Mouse (Mus musculus): ENCODE data around the gene Itga3. TPM values are rescaled to one million over a fixed set of nuclear protein-coding genes. Genes with fewer than 3 reads are reported as not detected.

Gene Itga3
- polyA plus RNA-seq, 1 experiment from 2014 or later, result 5.7 TPM

GRCm38 (mm10) chr11:95088286-95088685, 11.7 kb upstream of the Itga3 start:
- no peaks in the 10 kb centered on the region for H3K27me3 ChIP-seq (ENCODE audit: insufficient read depth, poor library complexity, severe bottlenecking)
- no peak for DNase-seq (ENCODE audit: low spot score)
- WGBS, result 56% methylated on average over 7 of the region's 7 CpGs
- H3K4me1 ChIP-seq (replicated peaks), result peaks cover 52% of the 10 kb centered on the region
- H3K9me3 ChIP-seq, result no peaks in the 10 kb centered on the region
- H3K27ac ChIP-seq, result 0 out of 2 replicates have a peak overlapping the region, but pooled peaks have one; percentile 1
- no peaks in the 10 kb centered on the region for H3K36me3 ChIP-seq
- no peak overlapping the region for H3K4me3 ChIP-seq

- 74% methylated on average over 17 of the region's 17 CpGs for WGBS
- H3K4me1 ChIP-seq (replicated peaks), result peaks cover 52% of the 10 kb centered on the region
- H3K27ac ChIP-seq, result no peak overlapping the region
- H3K9me3 ChIP-seq, result no peaks in the 10 kb centered on the region
- no peaks in the 10 kb centered on the region for H3K27me3 ChIP-seq (ENCODE audit: insufficient read depth, poor library complexity, severe bottlenecking)
- DNase-seq (ENCODE audit: low spot score), result no peak
- H3K4me3 ChIP-seq, result no peak overlapping the region
- H3K36me3 ChIP-seq, result no peaks in the 10 kb centered on the region
Observed at GRCm38 (mm10) chr11:95087301-95088228, 11.0 kb upstream of the Itga3 start.

GRCm38 (mm10) chr11:95086229-95086628, 9.6 kb upstream of the Itga3 start:
- WGBS, result 51% methylated on average over 5 of the region's 5 CpGs
- no peak for DNase-seq (ENCODE audit: low spot score)
- no peaks in the 10 kb centered on the region for H3K27me3 ChIP-seq (ENCODE audit: insufficient read depth, poor library complexity, severe bottlenecking)
- H3K4me3 ChIP-seq, result no peak overlapping the region
- H3K4me1 ChIP-seq (replicated peaks), result peaks cover 52% of the 10 kb centered on the region
- no peaks in the 10 kb centered on the region for H3K36me3 ChIP-seq
- peak overlapping the region; percentile 62 for H3K27ac ChIP-seq
- H3K9me3 ChIP-seq, result no peaks in the 10 kb centered on the region

- Histone ChIP-seq H3K27me3 (ENCODE audit: insufficient read depth, poor library complexity, severe bottlenecking) (no peaks in the 10 kb centered on the region), H3K27ac (peak overlapping the region; percentile 62), H3K4me1 (replicated peaks) (peaks cover 52% of the 10 kb centered on the region), H3K4me3 (no peak overlapping the region), H3K9me3 (no peaks in the 10 kb centered on the region), H3K36me3 (no peaks in the 10 kb centered on the region)
- 11% methylated on average over 5 of the region's 5 CpGs for WGBS
- DNase-seq (ENCODE audit: low spot score), result no peak
Observed at GRCm38 (mm10) chr11:95085710-95086109, 9.1 kb upstream of the Itga3 start.

GRCm38 (mm10) chr11:95084811-95085382, 8.3 kb upstream of the Itga3 start:
- H3K27me3 ChIP-seq (ENCODE audit: insufficient read depth, poor library complexity, severe bottlenecking), result no peaks in the 10 kb centered on the region
- 27% methylated on average over 5 of the region's 5 CpGs for WGBS
- H3K4me3 ChIP-seq, result no peak overlapping the region
- H3K4me1 ChIP-seq (replicated peaks), result peaks cover 55% of the 10 kb centered on the region
- DNase-seq (ENCODE audit: low spot score), result peak; percentile 42
- no peaks in the 10 kb centered on the region for H3K9me3 ChIP-seq
- H3K36me3 ChIP-seq, result no peaks in the 10 kb centered on the region
- no peak overlapping the region for H3K27ac ChIP-seq

- H3K9me3 ChIP-seq, result no peaks in the 10 kb centered on the region
- H3K36me3 ChIP-seq, result no peaks in the 10 kb centered on the region
- peaks cover 6% of the 10 kb centered on the region for H3K27me3 ChIP-seq (ENCODE audit: insufficient read depth, poor library complexity, severe bottlenecking)
- no peak for DNase-seq (ENCODE audit: low spot score)
- 23% methylated on average over 4 of the region's 4 CpGs for WGBS
- H3K4me1 ChIP-seq (replicated peaks), result peaks cover 59% of the 10 kb centered on the region
- 0 out of 2 replicates have a peak overlapping the region, but pooled peaks have one; percentile 3 for H3K27ac ChIP-seq
- H3K4me3 ChIP-seq, result no peak overlapping the region
Observed at GRCm38 (mm10) chr11:95084175-95084574, 7.6 kb upstream of the Itga3 start.

- WGBS, result 89% methylated on average over 7 of the region's 7 CpGs
Observed at GRCm38 (mm10) chr11:95082896-95083295, 6.3 kb upstream of the Itga3 start.

GRCm38 (mm10) chr11:95080783-95081182, 4.2 kb upstream of the Itga3 start:
- Histone ChIP-seq H3K36me3 (no peaks in the 10 kb centered on the region), H3K27me3 (ENCODE audit: insufficient read depth, poor library complexity, severe bottlenecking) (peaks cover 40% of the 10 kb centered on the region), H3K4me3 (no peak overlapping the region), H3K27ac (no peak overlapping the region), H3K4me1 (replicated peaks) (peaks cover 57% of the 10 kb centered on the region), H3K9me3 (no peaks in the 10 kb centered on the region)
- 88% methylated on average over 6 of the region's 6 CpGs for WGBS
- DNase-seq (ENCODE audit: low spot score), result no peak

More at GRCm38 (mm10) chr11:95082896-95083295, 6.3 kb upstream of the Itga3 start:
- no peaks in the 10 kb centered on the region for H3K9me3 ChIP-seq
- H3K27ac ChIP-seq, result no peak overlapping the region
- no peak for DNase-seq (ENCODE audit: low spot score)
- H3K36me3 ChIP-seq, result no peaks in the 10 kb centered on the region
- no peak overlapping the region for H3K4me3 ChIP-seq
- peaks cover 19% of the 10 kb centered on the region for H3K27me3 ChIP-seq (ENCODE audit: insufficient read depth, poor library complexity, severe bottlenecking)
- H3K4me1 ChIP-seq (replicated peaks), result peaks cover 57% of the 10 kb centered on the region

GRCm38 (mm10) chr11:95079256-95079875, 2.8 kb upstream of the Itga3 start:
- no peak overlapping the region for H3K27ac ChIP-seq
- no peak overlapping the region for H3K4me3 ChIP-seq
- no peaks in the 10 kb centered on the region for H3K36me3 ChIP-seq
- H3K9me3 ChIP-seq, result no peaks in the 10 kb centered on the region
- DNase-seq (ENCODE audit: low spot score), result no peak
- peaks cover 55% of the 10 kb centered on the region for H3K27me3 ChIP-seq (ENCODE audit: insufficient read depth, poor library complexity, severe bottlenecking)
- peaks cover 60% of the 10 kb centered on the region for H3K4me1 ChIP-seq (replicated peaks)
- 79% methylated on average over 6 of the region's 6 CpGs for WGBS

GRCm38 (mm10) chr11:95077956-95078355, 1.4 kb upstream of the Itga3 start:
- Histone ChIP-seq H3K27me3 (ENCODE audit: insufficient read depth, poor library complexity, severe bottlenecking) (peaks cover 62% of the 10 kb centered on the region), H3K9me3 (no peaks in the 10 kb centered on the region), H3K27ac (no peak overlapping the region), H3K4me1 (replicated peaks) (peaks cover 53% of the 10 kb centered on the region), H3K36me3 (no peaks in the 10 kb centered on the region), H3K4me3 (no peak overlapping the region)
- 63% methylated on average over 7 of the region's 7 CpGs for WGBS
- DNase-seq (ENCODE audit: low spot score), result no peak

- H3K36me3 ChIP-seq, result no peaks in the 10 kb centered on the region
- H3K27ac ChIP-seq, result peak overlapping the region; percentile 78
- H3K27me3 ChIP-seq (ENCODE audit: insufficient read depth, poor library complexity, severe bottlenecking), result peaks cover 69% of the 10 kb centered on the region
- under 1% methylated on average over 42 of the region's 42 CpGs for WGBS
- no peaks in the 10 kb centered on the region for H3K9me3 ChIP-seq
- peak overlapping the region; percentile 69 for H3K4me3 ChIP-seq
- H3K4me1 ChIP-seq (replicated peaks), result peaks cover 65% of the 10 kb centered on the region
- DNase-seq (ENCODE audit: low spot score), result peak; percentile 67
Observed at GRCm38 (mm10) chr11:95076041-95076535, 513 bp downstream of the Itga3 start.

- peak overlapping the region; percentile 78; the same call in 1 of the 2 replicates for H3K27ac ChIP-seq
- 9% methylated on average over 19 of the region's 19 CpGs for WGBS
- peak overlapping the region; percentile 69 for H3K4me3 ChIP-seq
- peaks cover 68% of the 10 kb centered on the region for H3K4me1 ChIP-seq (replicated peaks)
- H3K9me3 ChIP-seq, result no peaks in the 10 kb centered on the region
- no peaks in the 10 kb centered on the region for H3K36me3 ChIP-seq
- peak; percentile 21 for DNase-seq (ENCODE audit: low spot score)
- H3K27me3 ChIP-seq (ENCODE audit: insufficient read depth, poor library complexity, severe bottlenecking), result peaks cover 69% of the 10 kb centered on the region
Observed at GRCm38 (mm10) chr11:95075197-95076040, 1.2 kb downstream of the Itga3 start.

Data from hindbrain, embryonic 10.5 days (tissue).